Mouse (Mus musculus) heart, adult 2 months (tissue): ENCODE data around the gene Apol7c. TPM values are rescaled to one million over a fixed set of nuclear protein-coding genes. Genes with fewer than 3 reads are reported as not detected.
"Not testable (repeated sequence)": the region's sequence is repeated elsewhere in the genome, so short reads cannot be mapped to it uniquely, and the experiment has no call there.

ENCODE experiments used
- DNase-seq, 2 experiments: peaks; one replicate each; pipeline ENCODE4 v3.0.0; 2021
- H3K27ac ChIP-seq: fragments of 200-600 bp; 2 replicates; pipeline ENCODE4 v1.8.1; 2022
- H3K27me3 ChIP-seq: fragments of 200-500 bp; 2 replicates; pipeline ENCODE4 v1.6.1; 2012; ENCODE audit warnings: mild to moderate bottlenecking, low read length, inconsistent platforms, mixed read lengths; ENCODE audit not compliant: control insufficient read depth, insufficient read depth
- H3K36me3 ChIP-seq: fragments of 200-500 bp; 2 replicates; pipeline ENCODE4 v1.6.1; 2012; ENCODE audit warnings: low read length, inconsistent platforms; ENCODE audit not compliant: control insufficient read depth, insufficient read depth
- H3K4me1 ChIP-seq: fragments of 200-500 bp; 2 replicates; pipeline ENCODE4 v1.6.1; 2011; ENCODE audit warnings: low read length; ENCODE audit not compliant: control insufficient read depth, insufficient read depth
- H3K4me3 ChIP-seq: fragments of 200-600 bp; 2 replicates; pipeline ENCODE4 v1.8.1; 2022
- H3K79me2 ChIP-seq: fragments of 200-500 bp; replicated peaks from 2 replicates; pipeline ENCODE4 v1.6.1; 2012; ENCODE audit warnings: mild to moderate bottlenecking, inconsistent platforms, low read length, moderate library complexity, mixed read lengths; ENCODE audit not compliant: control insufficient read depth, insufficient read depth
- H3K9ac ChIP-seq: fragments of 200-500 bp; 2 replicates; pipeline ENCODE4 v1.6.1; 2012; ENCODE audit warnings: low read depth, mild to moderate bottlenecking, control low read depth, inconsistent platforms, low read length, mixed read lengths
- CTCF ChIP-seq: fragments of 200-600 bp; IDR thresholded peaks from 2 replicates; pipeline ENCODE4 v1.8.1; 2022; ENCODE audit warnings: antibody characterized with exemption, mild to moderate bottlenecking, moderate library complexity
- EP300 ChIP-seq: fragments of 200-500 bp; IDR thresholded peaks from 2 replicates; pipeline ENCODE4 v1.6.1; 2011; ENCODE audit warnings: low read depth, low read length, control low read depth; ENCODE audit not compliant: insufficient read depth
- POLR2A ChIP-seq: fragments of 200-500 bp; IDR thresholded peaks from 2 replicates; pipeline ENCODE4 v1.6.1; 2011; ENCODE audit warnings: mild to moderate bottlenecking, low read depth, low read length, control low read depth; ENCODE audit not compliant: insufficient read depth
- WGBS: fragments of 180-500 bp; shearing (Covaris S2); methylation state at CpG from one replicate; pipeline ENCODE4 v1.1.7; 2018; 5-methylcytosine and 5-hydroxymethylcytosine counted together
- intact Hi-C: fragments of 180-260 bp; cut with DNase I; formaldehyde crosslinking; loops from one replicate; pipeline ENCODE4 v1.15.1; 2025
- long read RNA-seq: library from polyadenylated mRNA; stranded (forward); transcript quantifications from one replicate; pipeline ENCODE4 v2.0.0, GENCODE M21; 2021
- polyA plus RNA-seq: library from polyadenylated mRNA; depleted of rRNA; stranded (reverse); fragments of >200 nt; gene quantifications from 2 replicates; pipeline ENCODE4 v1.2.3, GENCODE M21; 2012; rRNA removed
- total RNA-seq, 2 experiments: library from RNA; stranded (reverse); gene quantifications; 2 replicates each; pipeline ENCODE4 v1.2.3; 2021

Apol7c gene
- not detected for total RNA-seq
- polyA plus RNA-seq, result 0.12 TPM in 1 of 2 replicates, not detected in the other
- long read RNA-seq, result 0 reads

GRCm38 (mm10) chr15:77533216-77533615 is at the start of gene Apol7c:
TSS of gene Apol7c (minus strand) at chr15:77533316.
- H3K27ac ChIP-seq, result no peak within 1 kb of the TSS
- intact Hi-C loops, result loop anchor here (10.0 kb wide), 1 partner anchor 82 kb away; no protein-coding TSS in a partner anchor
- no peak within 1 kb of the TSS for H3K4me3 ChIP-seq
- H3K36me3 ChIP-seq, result no peaks in the 10 kb centered on the region
- no peak for DNase-seq
- H3K9ac ChIP-seq, result no peak within 1 kb of the TSS
- no peaks in the 10 kb centered on the region for H3K79me2 ChIP-seq
- H3K27me3 ChIP-seq, result no peaks in the 10 kb centered on the region
- no peaks in the 10 kb centered on the region; the same call in 1 of the 2 replicates for H3K4me1 ChIP-seq
- no peak for TF ChIP-seq CTCF
- no peak for TF ChIP-seq POLR2A
- TF ChIP-seq EP300, result no peak

GRCm38 (mm10) chr15:77581681-77582080 is 48.6 kb upstream of the Apol7c start:
- H3K4me1 ChIP-seq, result peaks cover 18% of the 10 kb centered on the region
- DNase-seq, result peak; percentile 61 to 78
- intact Hi-C loops, result no loop called here
- peak overlapping the region; percentile 67 for H3K27ac ChIP-seq
- no peaks in the 10 kb centered on the region for H3K27me3 ChIP-seq
- H3K36me3 ChIP-seq, result peaks cover 7% of the 10 kb centered on the region
- H3K79me2 ChIP-seq, result no peaks in the 10 kb centered on the region
- no peak overlapping the region; the same call in 1 of the 2 replicates for H3K9ac ChIP-seq
- 21% methylated on average over 1 of the region's 1 CpGs for WGBS
- H3K4me3 ChIP-seq, result no peak overlapping the region
- TF ChIP-seq POLR2A (peak; percentile 57), CTCF (no peak), EP300 (peak; percentile 97)

- WGBS, result 90% methylated on average over 4 of the region's 4 CpGs
- H3K36me3 ChIP-seq, result peaks cover 7% of the 10 kb centered on the region
- no peaks in the 10 kb centered on the region for H3K79me2 ChIP-seq
- TF ChIP-seq CTCF (no peak), POLR2A (no peak), EP300 (no peak)
- no peak overlapping the region for H3K4me3 ChIP-seq
- peaks cover 18% of the 10 kb centered on the region for H3K4me1 ChIP-seq
- no peaks in the 10 kb centered on the region for H3K27me3 ChIP-seq
- no peak overlapping the region for H3K9ac ChIP-seq
- DNase-seq, result no peak
- intact Hi-C loops, result loop anchor here (10.0 kb wide), 1 partner anchor 45 kb away; no protein-coding TSS in a partner anchor
- no peak overlapping the region for H3K27ac ChIP-seq
Observed at GRCm38 (mm10) chr15:77579311-77579710, 46.2 kb upstream of the Apol7c start.

GRCm38 (mm10) chr15:77578801-77579200 is 45.7 kb upstream of the Apol7c start:
- no peak overlapping the region for H3K4me3 ChIP-seq
- H3K36me3 ChIP-seq, result peaks cover 7% of the 10 kb centered on the region
- no peaks in the 10 kb centered on the region for H3K79me2 ChIP-seq
- DNase-seq, result no peak
- no peaks in the 10 kb centered on the region for H3K27me3 ChIP-seq
- no peak overlapping the region for H3K27ac ChIP-seq
- no peak overlapping the region for H3K9ac ChIP-seq
- no peak for TF ChIP-seq EP300
- TF ChIP-seq POLR2A, result no peak
- no peak for TF ChIP-seq CTCF
- H3K4me1 ChIP-seq, result peaks cover 18% of the 10 kb centered on the region
- 66% methylated on average over 2 of the region's 2 CpGs for WGBS
- intact Hi-C loops, result loop anchor here (10.0 kb wide), 1 partner anchor 46 kb away; no protein-coding TSS in a partner anchor

- Histone ChIP-seq H3K4me3 (no peak overlapping the region), H3K9ac (no peak overlapping the region), H3K27me3 (no peaks in the 10 kb centered on the region), H3K36me3 (no peaks in the 10 kb centered on the region), H3K4me1 (no peaks in the 10 kb centered on the region), H3K79me2 (no peaks in the 10 kb centered on the region), H3K27ac (no peak overlapping the region)
- intact Hi-C loops, result no loop called here
- no peak for DNase-seq
- TF ChIP-seq CTCF (peak; percentile 65), EP300 (no peak), POLR2A (no peak)
Observed at GRCm38 (mm10) chr15:77563219-77563618, 30.1 kb upstream of the Apol7c start.

- Histone ChIP-seq H3K4me3 (no peak within 1 kb of the TSS), H3K36me3 (no peaks in the 10 kb centered on the region), H3K4me1 (no peaks in the 10 kb centered on the region), H3K9ac (no peak within 1 kb of the TSS), H3K27ac (no peak within 1 kb of the TSS), H3K79me2 (no peaks in the 10 kb centered on the region), H3K27me3 (no peaks in the 10 kb centered on the region)
- no peak for DNase-seq
- TF ChIP-seq CTCF (no peak), POLR2A (no peak), EP300 (no peak)
- intact Hi-C loops, result no loop called here
Observed at GRCm38 (mm10) chr15:77561792-77562191, 28.7 kb upstream of the Apol7c start, which contains the start of gene 1700025B11Rik. TSS of gene 1700025B11Rik (minus strand) at chr15:77561892.

GRCm38 (mm10) chr15:77539221-77539620 is 6.1 kb upstream of the Apol7c start:
- not testable (repeated sequence) for H3K4me3 ChIP-seq, H3K79me2 ChIP-seq, H3K27ac ChIP-seq, H3K9ac ChIP-seq, H3K4me1 ChIP-seq, DNase-seq, H3K27me3 ChIP-seq, H3K36me3 ChIP-seq
- WGBS, result 21% methylated on average over 1 of the region's 1 CpGs
- intact Hi-C loops, result loop anchor here (10.0 kb wide), 1 partner anchor 76 kb away; no protein-coding TSS in a partner anchor
